Mouse (Mus musculus) lung, postnatal 0 days (tissue): ENCODE results near the gene Gm28053.

Experiments
- CTCF ChIP-seq: IDR thresholded peaks from 2 replicates; pipeline ENCODE4 v1.5.1; 2016; ENCODE audit warnings: antibody characterized with exemption, mild to moderate bottlenecking
- EP300 ChIP-seq: IDR thresholded peaks from 2 replicates; pipeline ENCODE4 v1.6.1; 2016; ENCODE audit warnings: antibody characterized with exemption, mild to moderate bottlenecking, control low read depth

DNA sequence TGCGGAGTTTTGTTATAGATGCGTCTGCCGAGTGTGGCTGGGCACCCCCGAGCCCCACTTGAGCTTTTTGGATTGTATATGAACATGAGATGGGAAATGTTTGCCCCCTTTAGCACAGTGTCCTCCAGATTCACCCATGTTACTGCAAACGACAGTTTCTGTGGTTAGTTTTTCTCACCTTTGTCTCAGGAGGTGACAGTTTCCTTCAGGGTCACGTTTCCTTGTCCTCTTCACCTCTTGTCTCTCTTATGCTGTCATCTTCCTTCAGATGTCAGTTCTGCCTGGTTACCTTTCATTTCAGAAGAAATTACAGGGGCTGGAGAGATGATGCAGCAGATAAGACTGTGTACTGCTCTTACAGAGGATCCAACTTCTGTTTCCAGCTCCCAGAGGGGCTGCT lies 38.7 kb upstream of the Gm28053 start:
- TF ChIP-seq CTCF, result no peak
- no peak for TF ChIP-seq EP300
